ENCODE assay signal across 13 mouse cellular contexts in the genomic region with DNA sequence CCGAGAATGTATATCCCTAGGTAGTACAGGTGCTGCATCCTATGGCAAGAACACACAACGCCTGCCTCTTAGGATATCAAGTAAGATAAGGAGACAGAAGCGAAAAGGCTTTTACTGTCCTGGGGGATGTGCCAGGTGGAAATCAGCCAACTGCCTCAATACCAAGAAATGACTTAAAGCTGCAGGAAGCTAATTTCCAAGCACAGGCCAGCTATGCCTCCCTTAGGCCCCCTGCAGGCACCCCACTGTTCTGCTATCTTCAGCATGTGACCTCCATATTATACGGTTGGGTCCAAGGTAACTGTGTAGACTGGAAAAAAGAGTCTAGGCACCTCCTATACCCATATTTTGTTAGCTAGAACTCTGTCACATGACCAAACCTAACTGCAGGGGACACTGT. TPM values are rescaled to one million over a fixed set of nuclear protein-coding genes. Genes with fewer than 3 reads are reported as not detected.
DNase-seq lines count a peak whose midpoint lies in the region; ATAC-seq and TF ChIP-seq lines count a peak whose summit lies in the region.
"Had no signal": no experiment of that assay in that cellular context is flagged by ENCODE, and none has a peak within 500 bp of the region (broad histone marks: within the 10 kb centered on the region; RNA-seq: fewer than 3 reads in every experiment).

No protein-coding gene starts in this region.

- no peaks in the 10 kb centered on the region for H3K9me3 ChIP-seq in kidney, postnatal 0 days (replicated peaks; ENCODE audit: low read length)
- H3K9me3 ChIP-seq: hindbrain, embryonic 12.5 days; liver, embryonic 13.5 days had no signal

- TF ChIP-seq POLR2A in thymus, adult 2 months (IDR thresholded peaks at IDR 0.05; ENCODE audit: control insufficient read depth, extremely low read depth, insufficient read depth, low read length, poor library complexity) = no peak

- ATAC-seq in kidney, postnatal 0 days (replicated peaks; ENCODE audit: low FRiP score, low read depth) = no peak

- DNase-seq in adrenal gland, postnatal 14 days = peak; percentile 43
- no peak for DNase-seq in adrenal gland, postnatal 25 days
- no peak for DNase-seq in kidney, postnatal 0 days (ENCODE audit: low spot score)
- DNase-seq in kidney, adult 18-20 months = no peak
- peak; percentile 25 for DNase-seq in thymus, postnatal 25 days
- no peak for DNase-seq in thymus, adult 2 months
- no peak for DNase-seq in MN1 (ENCODE audit: low spot score)
- no peak for DNase-seq in ovary, adult 18-20 months (ENCODE audit: low spot score)
- DNase-seq: embryo, embryonic 11 days; liver, embryonic 13.5 days; midbrain, embryonic 14.5 days; right cerebral cortex, postnatal 4 days had no signal

- H3K4me3 ChIP-seq in kidney, postnatal 0 days (replicated peaks; ENCODE audit: low read depth, low read length) = no peak overlapping the region
- H3K4me3 ChIP-seq in thymus, adult 2 months (ENCODE audit: control insufficient read depth, insufficient read depth, low read length) = no peak overlapping the region
- H3K4me3 ChIP-seq: hindbrain, embryonic 12.5 days; liver, embryonic 13.5 days had no signal

- H3K36me3 ChIP-seq in kidney, postnatal 0 days (ENCODE audit: insufficient read depth, low read length) = peaks cover 5% of the 10 kb centered on the region; the same call in 1 of the 2 replicates
- H3K36me3 ChIP-seq in thymus, adult 2 months (ENCODE audit: control insufficient read depth, insufficient read depth, low read length) = no peaks in the 10 kb centered on the region
- H3K36me3 ChIP-seq: hindbrain, embryonic 12.5 days had no signal

- H3K9ac ChIP-seq in kidney, postnatal 0 days (ENCODE audit: low read depth, low read length) = no peak overlapping the region
- H3K9ac ChIP-seq: hindbrain, embryonic 12.5 days; liver, embryonic 13.5 days had no signal

- H3K27ac ChIP-seq in kidney, postnatal 0 days = no peak overlapping the region
- H3K27ac ChIP-seq in thymus, adult 2 months (ENCODE audit: control insufficient read depth, insufficient read depth, low read length) = no peak overlapping the region
- H3K27ac ChIP-seq: hindbrain, embryonic 12.5 days; liver, embryonic 13.5 days had no signal

- 68% methylated on average over 4 of the region's 4 CpGs for WGBS in kidney, postnatal 0 days
- WGBS in thymus, adult 2 months = 90% methylated on average over 4 of the region's 4 CpGs

- TF ChIP-seq CTCF in kidney, postnatal 0 days (IDR thresholded peaks at IDR 0.05; ENCODE audit: low read depth) = peak; percentile 43
- TF ChIP-seq CTCF in thymus, adult 2 months (IDR thresholded peaks at IDR 0.05; ENCODE audit: borderline replicate concordance, control insufficient read depth, extremely low read depth, insufficient read depth, low read length, poor library complexity) = no peak

- 0 out of 2 replicates have a peak, but pooled peaks cover 9% of the 10 kb centered on the region for H3K4me1 ChIP-seq in kidney, postnatal 0 days (replicated peaks; ENCODE audit: insufficient read depth, low read length)
- peaks cover 5% of the 10 kb centered on the region for H3K4me1 ChIP-seq in thymus, adult 2 months (replicated peaks; ENCODE audit: control insufficient read depth, insufficient read depth, low read length)
- H3K4me1 ChIP-seq: hindbrain, embryonic 12.5 days; liver, embryonic 13.5 days had no signal

- no peak overlapping the region for H3K4me2 ChIP-seq in kidney, postnatal 0 days (ENCODE audit: low read length)
- H3K4me2 ChIP-seq: hindbrain, embryonic 12.5 days; liver, embryonic 13.5 days had no signal

- no peaks in the 10 kb centered on the region for H3K27me3 ChIP-seq in kidney, postnatal 0 days (ENCODE audit: insufficient read depth, low read length)
- H3K27me3 ChIP-seq in thymus, adult 2 months (ENCODE audit: control insufficient read depth, insufficient read depth, low read length) = no peaks in the 10 kb centered on the region
- H3K27me3 ChIP-seq: hindbrain, embryonic 12.5 days; liver, embryonic 13.5 days had no signal

RNA-seq across cellular contexts. Expression of a gene that starts 44.7 kb away (rescaled TPM):
- 19.3 and 28.1 TPM in 2 replicates for total RNA-seq in adrenal gland, postnatal 14 days (2021)
- total RNA-seq in adrenal gland, postnatal 25 days (2021) = 12.4 and 13.3 TPM in 2 replicates
- 5.5 and 8.8 TPM in 2 replicates for polyA plus RNA-seq in kidney, postnatal 0 days (2015; fragmentation: Nextera tagmentation; extraction: Ambion mirVana)
- polyA plus RNA-seq in thymus, adult 2 months (2012; rRNA removed) = 25.4 and 33.8 TPM in 2 replicates

Comparison
In these comparisons a context has a peak if more than half of its experiments do, and no peak if none do; other contexts are left out.
1. DNase-seq: peak in adrenal gland, postnatal 14 days (single experiment) and thymus, postnatal 25 days (single experiment); none in adrenal gland, postnatal 25 days (single experiment), kidney, postnatal 0 days (single experiment), kidney, adult 18-20 months (single experiment), thymus, adult 2 months (single experiment), MN1 (single experiment) and ovary, adult 18-20 months (single experiment).